Mouse (Mus musculus) lung, postnatal 0 days (tissue): ENCODE measurements at regions not wholly inside any gene's neighbourhood (a gene's known extent, or its start where the extent isn't known, plus 50 kb on each side); places are given as distances from the start of the nearest gene placed in this dataset.

Experiments
- CTCF ChIP-seq: IDR thresholded peaks from 2 replicates; pipeline ENCODE4 v1.5.1; 2016; ENCODE audit warnings: antibody characterized with exemption, mild to moderate bottlenecking
- EP300 ChIP-seq: IDR thresholded peaks from 2 replicates; pipeline ENCODE4 v1.6.1; 2016; ENCODE audit warnings: antibody characterized with exemption, mild to moderate bottlenecking, control low read depth

GRCm38 (mm10) chr5:100236277-100236676 is 76.7 kb upstream of the Tmem150c start:
- TF ChIP-seq CTCF (no peak), EP300 (no peak)
